8 mouse cellular contexts compared by ENCODE assay signal in genomic region chr14:8317194-8318097, GRCm38 (mm10). TPM values are rescaled to one million over a fixed set of nuclear protein-coding genes. Genes with fewer than 3 reads are reported as not detected.
DNase-seq lines count a peak whose midpoint lies in the region; ATAC-seq lines count a peak whose summit lies in the region.

Gene Fam107a, minus strand, starts transcription at chr14:8318023.

- peak within 1 kb of the TSS; percentile 64 for H3K4me2 ChIP-seq in heart, embryonic 16.5 days (ENCODE audit: low read depth, low read length)
- H3K4me2 ChIP-seq in embryonic facial prominence, embryonic 14.5 days (ENCODE audit: low read depth, low read length), result peak within 1 kb of the TSS; percentile 53
- peak within 1 kb of the TSS; percentile 47; the same call in 1 of the 2 replicates for H3K4me2 ChIP-seq in intestine, embryonic 16.5 days (ENCODE audit: low read depth, low read length)
- H3K4me2 ChIP-seq in midbrain, embryonic 12.5 days (replicated peaks), result peak within 1 kb of the TSS; percentile 50

- WGBS in heart, embryonic 16.5 days, result 9% methylated on average over 41 of the region's 41 CpGs
- 14% methylated on average over 39 of the region's 41 CpGs for WGBS in embryonic facial prominence, embryonic 14.5 days
- WGBS in intestine, embryonic 16.5 days, result 9% methylated on average over 41 of the region's 41 CpGs
- WGBS in midbrain, embryonic 12.5 days, result 13% methylated on average over 41 of the region's 41 CpGs

- H3K4me1 ChIP-seq in heart, embryonic 16.5 days (ENCODE audit: control insufficient read depth, insufficient read depth, low read length), result peaks cover 10% of the 10 kb centered on the region; the same call in 1 of the 2 replicates
- peaks cover 18% of the 10 kb centered on the region for H3K4me1 ChIP-seq in embryonic facial prominence, embryonic 14.5 days (ENCODE audit: control insufficient read depth, insufficient read depth, low read length)
- peaks cover 9% of the 10 kb centered on the region for H3K4me1 ChIP-seq in intestine, embryonic 16.5 days (ENCODE audit: control insufficient read depth, insufficient read depth, low read length)
- H3K4me1 ChIP-seq in midbrain, embryonic 12.5 days, result peaks cover 15% of the 10 kb centered on the region

- no peak within 1 kb of the TSS for H3K27ac ChIP-seq in heart, embryonic 16.5 days (ENCODE audit: low read length)
- no peak within 1 kb of the TSS for H3K27ac ChIP-seq in embryonic facial prominence, embryonic 14.5 days (replicated peaks; ENCODE audit: low read depth, low read length)
- H3K27ac ChIP-seq in intestine, embryonic 16.5 days (ENCODE audit: low read length), result no peak within 1 kb of the TSS
- H3K27ac ChIP-seq in midbrain, embryonic 12.5 days (replicated peaks), result no peak within 1 kb of the TSS

- no peak within 1 kb of the TSS for H3K9ac ChIP-seq in heart, embryonic 16.5 days (ENCODE audit: low read length)
- H3K9ac ChIP-seq in embryonic facial prominence, embryonic 14.5 days (ENCODE audit: low read depth, low read length), result peak within 1 kb of the TSS; percentile 38; the same call in 1 of the 2 replicates
- no peak within 1 kb of the TSS for H3K9ac ChIP-seq in intestine, embryonic 16.5 days (ENCODE audit: low read depth, low read length)
- H3K9ac ChIP-seq in midbrain, embryonic 12.5 days (replicated peaks), result no peak within 1 kb of the TSS; the same call in 1 of the 2 replicates

- no peak for DNase-seq in heart, postnatal 10 days
- DNase-seq in embryonic facial prominence, embryonic 14.5 days (ENCODE audit: low spot score), result no peak
- no peak for DNase-seq in right cerebral cortex, postnatal 4 days
- DNase-seq in c-Kit-positive CD71-positive TER-119-positive erythroid progenitor cells, embryonic 14.5 days (ENCODE audit: low spot score), result no peak

- intact Hi-C loops in heart, postnatal 10 days (cut with DNase I), result no loop called here

- H3K36me3 ChIP-seq in heart, embryonic 16.5 days (ENCODE audit: control insufficient read depth, insufficient read depth), result no peaks in the 10 kb centered on the region
- H3K36me3 ChIP-seq in embryonic facial prominence, embryonic 14.5 days (ENCODE audit: control insufficient read depth, insufficient read depth, low read length), result no peaks in the 10 kb centered on the region
- H3K36me3 ChIP-seq in intestine, embryonic 16.5 days (ENCODE audit: control insufficient read depth, insufficient read depth, low read length), result no peaks in the 10 kb centered on the region
- H3K36me3 ChIP-seq in midbrain, embryonic 12.5 days, result no peaks in the 10 kb centered on the region

- H3K9me3 ChIP-seq in heart, embryonic 16.5 days (replicated peaks; ENCODE audit: control insufficient read depth, low read length), result no peaks in the 10 kb centered on the region
- no peaks in the 10 kb centered on the region for H3K9me3 ChIP-seq in embryonic facial prominence, embryonic 14.5 days (ENCODE audit: control insufficient read depth, low read length)
- no peaks in the 10 kb centered on the region for H3K9me3 ChIP-seq in intestine, embryonic 16.5 days (ENCODE audit: control insufficient read depth, low read length)
- no peaks in the 10 kb centered on the region for H3K9me3 ChIP-seq in midbrain, embryonic 12.5 days

- no peak for ATAC-seq in heart, embryonic 16.5 days (replicated peaks; ENCODE audit: extremely low read depth, insufficient read depth, low FRiP score)
- peak; percentile 62 for ATAC-seq in embryonic facial prominence, embryonic 14.5 days (ENCODE audit: low read depth)
- ATAC-seq in intestine, embryonic 16.5 days, result peak; percentile 50; the same call in 1 of the 2 replicates
- ATAC-seq in midbrain, embryonic 12.5 days (ENCODE audit: low FRiP score, low read depth), result peak; percentile 73
- no peak for ATAC-seq in inflammation-experienced regulatory T-cells, adult 6 months

- peaks cover 32% of the 10 kb centered on the region for H3K27me3 ChIP-seq in heart, embryonic 16.5 days (ENCODE audit: control insufficient read depth, insufficient read depth, low read length)
- H3K27me3 ChIP-seq in embryonic facial prominence, embryonic 14.5 days (replicated peaks; ENCODE audit: control insufficient read depth, insufficient read depth, low read length), result peaks cover 30% of the 10 kb centered on the region
- H3K27me3 ChIP-seq in intestine, embryonic 16.5 days (replicated peaks; ENCODE audit: control insufficient read depth, insufficient read depth, low read length), result peaks cover 36% of the 10 kb centered on the region
- peaks cover 53% of the 10 kb centered on the region for H3K27me3 ChIP-seq in midbrain, embryonic 12.5 days

- H3K4me3 ChIP-seq in heart, embryonic 16.5 days (ENCODE audit: low read length), result peak within 1 kb of the TSS; percentile 40
- peak within 1 kb of the TSS; percentile 27 for H3K4me3 ChIP-seq in embryonic facial prominence, embryonic 14.5 days (ENCODE audit: low read depth, low read length)
- peak within 1 kb of the TSS; percentile 30 for H3K4me3 ChIP-seq in intestine, embryonic 16.5 days (ENCODE audit: low read length)
- peak within 1 kb of the TSS; percentile 33 for H3K4me3 ChIP-seq in midbrain, embryonic 12.5 days

RNA-seq across cellular contexts. Expression of gene Fam107a, which starts in this region (rescaled TPM):
- polyA plus RNA-seq in heart, embryonic 16.5 days (2015; fragmentation: Nextera tagmentation; extraction: Ambion mirVana), result 0.45 and 0.49 TPM in 2 replicates
- total RNA-seq in heart, postnatal 10 days (2021), result 10 to 100 TPM in 1 of 2 experiments, 1 to 10 TPM in 1; 2.7 to 11.2 TPM
- 0.85 and 1.5 TPM in 2 replicates for polyA plus RNA-seq in embryonic facial prominence, embryonic 14.5 days (2014; fragmentation: Nextera tagmentation; extraction: Ambion mirVana)
- polyA plus RNA-seq in intestine, embryonic 16.5 days (2015; fragmentation: Nextera tagmentation; extraction: Ambion mirVana), result 0.21 and 0.24 TPM in 2 replicates
- polyA plus RNA-seq in midbrain, embryonic 12.5 days (2016; fragmentation: Nextera tagmentation; extraction: Ambion mirVana), result 0.24 and 0.48 TPM in 2 replicates
- polyA plus RNA-seq in inflammation-experienced regulatory T-cells, adult 6 months (2017; shearing (Covaris generic)), result not detected

Comparison
In these comparisons a context has a peak if more than half of its experiments do, and no peak if none do; other contexts are left out.
1. Peak in ATAC-seq, H3K4me3 ChIP-seq and H3K4me2 ChIP-seq in intestine, embryonic 16.5 days; RNA of the gene not detected or under 1 TPM.
2. Peak in ATAC-seq, H3K4me3 ChIP-seq and H3K4me2 ChIP-seq in midbrain, embryonic 12.5 days; RNA of the gene not detected or under 1 TPM.